Mouse (Mus musculus) layer of hippocampus, postnatal 10 days (tissue): ENCODE data around the gene Tuba4a. TPM values are rescaled to one million over a fixed set of nuclear protein-coding genes. Genes with fewer than 3 reads are reported as not detected.
"Not testable (repeated sequence)": the region's sequence is repeated elsewhere in the genome, so short reads cannot be mapped to it uniquely, and the experiment has no call there.

Experiments used
- DNase-seq, 2 experiments: peaks; one replicate each; pipeline ENCODE4 v3.0.0; 2021; ENCODE audit warnings: low spot score in 2 of 2
- total RNA-seq, 2 experiments: library from RNA; stranded (reverse); gene quantifications; 2 replicates each; pipeline ENCODE4 v1.2.3; 2021

The Tuba4a gene
- total RNA-seq, 2 experiments from 2014 or later: 348 to 373 TPM

- peak; percentile 76 to 82 for DNase-seq
Observed at GRCm38 (mm10) chr1:75236117-75237050, 16.7 kb upstream of the Tuba4a start, which contains the start of gene Dnajb2. Dnajb2 (plus strand) TSS chr1:75236406.

GRCm38 (mm10) chr1:75234606-75235005, 14.9 kb upstream of the Tuba4a start:
- peak; percentile 63 to 77 for DNase-seq

GRCm38 (mm10) chr1:75232489-75232888, 12.8 kb upstream of the Tuba4a start:
- not testable (repeated sequence) for DNase-seq

- no peak for DNase-seq
Observed at GRCm38 (mm10) chr1:75231664-75232152, 12.0 kb upstream of the Tuba4a start, which contains the start of gene A630095N17Rik. A630095N17Rik (minus strand) TSS chr1:75232102.

GRCm38 (mm10) chr1:75231224-75231623, 11.6 kb upstream of the Tuba4a start:
- no peak for DNase-seq

- no peak for DNase-seq
Observed at GRCm38 (mm10) chr1:75230335-75230994, 10.8 kb upstream of the Tuba4a start.

- DNase-seq: no peak
Observed at GRCm38 (mm10) chr1:75229158-75229557, 9.5 kb upstream of the Tuba4a start.

GRCm38 (mm10) chr1:75227653-75228052, 8.0 kb upstream of the Tuba4a start:
- no peak for DNase-seq

GRCm38 (mm10) chr1:75226138-75226537, 6.5 kb upstream of the Tuba4a start:
- DNase-seq: no peak

- DNase-seq: no peak
Observed at GRCm38 (mm10) chr1:75225473-75225872, 5.8 kb upstream of the Tuba4a start.

- DNase-seq: no peak
Observed at GRCm38 (mm10) chr1:75223532-75223931, 3.9 kb upstream of the Tuba4a start.

- no peak for DNase-seq
Observed at GRCm38 (mm10) chr1:75222926-75223325, 3.3 kb upstream of the Tuba4a start.

- DNase-seq: no peak
Observed at GRCm38 (mm10) chr1:75221538-75221937, 1.9 kb upstream of the Tuba4a start.

GRCm38 (mm10) chr1:75219078-75219477, 587 bp downstream of the Tuba4a start:
- DNase-seq: peak; percentile 80 to 89

- DNase-seq: peak; percentile 49 to 63
Observed at GRCm38 (mm10) chr1:75218227-75219001, 1.3 kb downstream of the Tuba4a start.

- no peak for DNase-seq
Observed at GRCm38 (mm10) chr1:75217893-75218226, 1.8 kb downstream of the Tuba4a start.

GRCm38 (mm10) chr1:75216797-75217585, 2.7 kb downstream of the Tuba4a start:
- DNase-seq: no peak

- no peak for DNase-seq
Observed at GRCm38 (mm10) chr1:75215785-75216184, 3.9 kb downstream of the Tuba4a start.

GRCm38 (mm10) chr1:75214886-75215285, 4.8 kb downstream of the Tuba4a start:
- peak; percentile 70 to 80 for DNase-seq

- DNase-seq: no peak
Observed at GRCm38 (mm10) chr1:75214442-75214841, 5.2 kb downstream of the Tuba4a start.
